Mouse (Mus musculus) heart, adult 2 months (tissue): ENCODE measurements at regions not wholly inside any gene's neighbourhood (a gene's known extent, or its start where the extent isn't known, plus 50 kb on each side); places are given as distances from the start of the nearest gene placed in this dataset.

Experiments used
- DNase-seq, 2 experiments: peaks; one replicate each; pipeline ENCODE4 v3.0.0; 2021
- H3K27ac ChIP-seq: fragments of 200-600 bp; 2 replicates; pipeline ENCODE4 v1.8.1; 2022
- H3K27me3 ChIP-seq: fragments of 200-500 bp; 2 replicates; pipeline ENCODE4 v1.6.1; 2012; ENCODE audit warnings: mild to moderate bottlenecking, low read length, inconsistent platforms, mixed read lengths; ENCODE audit not compliant: control insufficient read depth, insufficient read depth
- H3K36me3 ChIP-seq: fragments of 200-500 bp; 2 replicates; pipeline ENCODE4 v1.6.1; 2012; ENCODE audit warnings: low read length, inconsistent platforms; ENCODE audit not compliant: control insufficient read depth, insufficient read depth
- H3K4me1 ChIP-seq: fragments of 200-500 bp; 2 replicates; pipeline ENCODE4 v1.6.1; 2011; ENCODE audit warnings: low read length; ENCODE audit not compliant: control insufficient read depth, insufficient read depth
- H3K4me3 ChIP-seq: fragments of 200-600 bp; 2 replicates; pipeline ENCODE4 v1.8.1; 2022
- H3K79me2 ChIP-seq: fragments of 200-500 bp; replicated peaks from 2 replicates; pipeline ENCODE4 v1.6.1; 2012; ENCODE audit warnings: mild to moderate bottlenecking, inconsistent platforms, low read length, moderate library complexity, mixed read lengths; ENCODE audit not compliant: control insufficient read depth, insufficient read depth
- H3K9ac ChIP-seq: fragments of 200-500 bp; 2 replicates; pipeline ENCODE4 v1.6.1; 2012; ENCODE audit warnings: low read depth, mild to moderate bottlenecking, control low read depth, inconsistent platforms, low read length, mixed read lengths
- CTCF ChIP-seq: fragments of 200-600 bp; IDR thresholded peaks from 2 replicates; pipeline ENCODE4 v1.8.1; 2022; ENCODE audit warnings: antibody characterized with exemption, mild to moderate bottlenecking, moderate library complexity
- EP300 ChIP-seq: fragments of 200-500 bp; IDR thresholded peaks from 2 replicates; pipeline ENCODE4 v1.6.1; 2011; ENCODE audit warnings: low read depth, low read length, control low read depth; ENCODE audit not compliant: insufficient read depth
- POLR2A ChIP-seq: fragments of 200-500 bp; IDR thresholded peaks from 2 replicates; pipeline ENCODE4 v1.6.1; 2011; ENCODE audit warnings: mild to moderate bottlenecking, low read depth, low read length, control low read depth; ENCODE audit not compliant: insufficient read depth
- WGBS: fragments of 180-500 bp; shearing (Covaris S2); methylation state at CpG from one replicate; pipeline ENCODE4 v1.1.7; 2018; 5-methylcytosine and 5-hydroxymethylcytosine counted together
- intact Hi-C: fragments of 180-260 bp; cut with DNase I; formaldehyde crosslinking; loops from one replicate; pipeline ENCODE4 v1.15.1; 2025

DNA sequence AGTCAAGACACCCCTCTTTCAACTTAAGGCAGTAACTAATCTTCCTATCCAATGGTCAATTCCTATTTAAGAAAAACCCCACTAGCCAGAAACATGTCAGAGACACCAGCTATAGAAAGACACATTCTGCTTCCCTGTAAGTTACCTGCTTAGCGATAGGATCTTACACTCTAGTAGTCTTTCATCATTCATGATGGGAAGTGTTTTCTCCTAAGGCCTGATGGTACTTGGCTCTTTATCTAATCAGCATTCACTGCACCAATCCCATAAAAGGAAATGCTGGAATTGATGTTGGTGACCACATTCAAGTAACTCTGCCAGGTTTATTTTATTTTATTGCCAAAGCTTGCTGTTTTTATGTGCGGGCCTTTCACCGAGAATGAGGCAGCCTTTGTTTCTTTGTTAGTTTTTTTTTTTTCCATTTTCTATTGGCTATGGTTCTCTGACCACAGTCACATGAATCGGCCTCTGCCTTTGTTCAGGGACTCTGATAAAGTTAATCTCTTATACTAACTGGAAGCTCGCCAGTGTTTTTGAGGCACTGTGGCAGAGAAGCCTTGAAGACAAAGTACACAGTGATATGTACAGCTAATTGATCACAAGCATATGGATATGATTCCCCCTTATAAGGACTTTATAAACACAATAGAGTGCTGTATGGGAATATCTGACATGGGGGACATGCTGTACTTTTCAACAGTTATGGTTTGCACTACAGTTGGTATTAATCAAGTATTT is 166.0 kb upstream of the Chrm3 start:
- H3K9ac ChIP-seq, result no peak overlapping the region
- no peaks in the 10 kb centered on the region for H3K36me3 ChIP-seq
- no peak for DNase-seq
- H3K4me1 ChIP-seq, result no peaks in the 10 kb centered on the region
- 38% methylated on average over 5 of the region's 5 CpGs for WGBS
- H3K27me3 ChIP-seq, result no peaks in the 10 kb centered on the region
- H3K27ac ChIP-seq, result no peak overlapping the region
- TF ChIP-seq EP300 (no peak), POLR2A (no peak), CTCF (no peak)
- no peaks in the 10 kb centered on the region for H3K79me2 ChIP-seq
- H3K4me3 ChIP-seq, result no peak overlapping the region
- intact Hi-C loops, result no loop called here

DNA sequence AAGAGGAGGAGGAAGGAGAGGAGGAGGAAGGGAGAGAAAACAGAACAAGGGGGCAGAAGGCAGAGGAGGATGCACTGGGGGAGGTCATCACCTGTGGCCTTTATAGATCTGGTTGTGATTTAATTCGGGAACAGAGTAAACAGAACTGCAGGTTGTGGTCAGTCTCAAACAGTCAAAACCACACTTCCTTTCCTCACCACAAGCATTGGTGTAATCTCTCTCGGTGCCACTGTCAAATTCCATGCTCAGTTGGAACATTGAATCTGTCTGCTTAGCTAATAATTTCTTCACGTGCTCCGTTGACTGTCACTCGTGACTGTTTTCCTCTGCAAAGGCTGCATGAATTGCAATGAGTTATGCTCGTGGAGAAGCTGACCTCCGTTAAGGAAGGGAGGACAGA is 143.6 kb upstream of the Chrm3 start:
- Histone ChIP-seq H3K4me1 (no peaks in the 10 kb centered on the region), H3K79me2 (no peaks in the 10 kb centered on the region), H3K27ac (no peak overlapping the region), H3K9ac (no peak overlapping the region), H3K36me3 (no peaks in the 10 kb centered on the region), H3K27me3 (no peaks in the 10 kb centered on the region), H3K4me3 (no peak overlapping the region)
- intact Hi-C loops, result no loop called here
- 42% methylated on average over 7 of the region's 7 CpGs for WGBS
- DNase-seq, result no peak
- TF ChIP-seq CTCF, result no peak
- no peak for TF ChIP-seq EP300
- no peak for TF ChIP-seq POLR2A

- 90% methylated on average over 6 of the region's 6 CpGs for WGBS
- no peak overlapping the region for H3K27ac ChIP-seq
- no peak overlapping the region for H3K9ac ChIP-seq
- peak; percentile 31 for TF ChIP-seq CTCF
- no peak for TF ChIP-seq POLR2A
- no peaks in the 10 kb centered on the region for H3K79me2 ChIP-seq
- H3K4me3 ChIP-seq, result no peak overlapping the region
- no peaks in the 10 kb centered on the region for H3K4me1 ChIP-seq
- DNase-seq, result no peak
- intact Hi-C loops, result no loop called here
- H3K27me3 ChIP-seq, result no peaks in the 10 kb centered on the region
- no peaks in the 10 kb centered on the region for H3K36me3 ChIP-seq
These were observed 94.7 kb upstream of the Chrm3 start for GRCm38 (mm10) chr13:10455323-10455722.

DNA sequence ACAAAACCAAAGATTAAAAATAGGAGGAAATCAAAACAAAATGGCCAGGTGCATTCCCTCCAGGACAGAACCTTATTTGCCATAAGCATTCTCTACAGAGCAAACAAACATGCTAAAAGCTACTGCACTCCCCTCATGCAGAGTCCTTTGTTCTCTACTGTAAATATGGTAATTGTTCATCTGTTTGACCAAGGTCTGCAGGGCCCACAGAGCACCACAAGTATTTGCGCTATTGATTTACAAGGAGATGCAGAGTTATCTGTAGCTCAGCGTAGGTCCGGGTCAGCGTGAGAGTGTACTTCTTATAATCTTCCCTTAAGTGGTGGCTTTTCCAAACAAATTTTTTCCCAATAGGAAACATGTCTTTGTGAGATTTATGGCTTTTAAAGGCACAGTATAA is 94.0 kb upstream of the Chrm3 start:
- Histone ChIP-seq H3K9ac (no peak overlapping the region), H3K4me3 (no peak overlapping the region), H3K79me2 (no peaks in the 10 kb centered on the region), H3K27me3 (no peaks in the 10 kb centered on the region), H3K27ac (no peak overlapping the region), H3K4me1 (no peaks in the 10 kb centered on the region), H3K36me3 (no peaks in the 10 kb centered on the region)
- no peak for TF ChIP-seq CTCF
- TF ChIP-seq POLR2A, result no peak
- TF ChIP-seq EP300, result no peak
- no peak for DNase-seq
- intact Hi-C loops, result no loop called here
- WGBS, result 91% methylated on average over 4 of the region's 4 CpGs

DNA sequence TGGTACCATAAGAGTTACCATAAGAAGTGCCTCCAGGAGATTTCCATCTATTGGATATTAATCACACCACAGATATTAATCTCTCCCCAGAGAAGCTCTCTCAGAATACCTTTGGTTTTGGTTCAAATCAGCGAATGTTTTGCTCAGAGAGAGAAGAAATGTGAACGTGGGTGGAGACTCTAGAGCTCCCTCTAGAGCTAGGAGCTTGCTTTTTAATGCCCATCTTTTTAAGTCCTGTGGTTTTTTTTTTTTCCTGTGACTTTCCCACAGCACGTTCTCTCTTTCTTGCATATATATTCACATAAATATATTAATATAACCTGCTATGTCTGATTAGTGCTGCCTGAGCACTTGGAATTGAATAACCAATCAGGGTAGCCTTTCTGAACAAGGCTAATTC is 90.4 kb upstream of the Chrm3 start:
- H3K4me3 ChIP-seq, result no peak overlapping the region
- no peaks in the 10 kb centered on the region for H3K27me3 ChIP-seq
- DNase-seq, result no peak
- H3K27ac ChIP-seq, result no peak overlapping the region
- no peak overlapping the region for H3K9ac ChIP-seq
- peak; percentile 56 for TF ChIP-seq CTCF
- TF ChIP-seq EP300, result no peak
- TF ChIP-seq POLR2A, result no peak
- H3K4me1 ChIP-seq, result no peaks in the 10 kb centered on the region
- intact Hi-C loops, result no loop called here
- no peaks in the 10 kb centered on the region for H3K79me2 ChIP-seq
- H3K36me3 ChIP-seq, result no peaks in the 10 kb centered on the region
- WGBS, result 27% methylated on average over 3 of the region's 3 CpGs

DNA sequence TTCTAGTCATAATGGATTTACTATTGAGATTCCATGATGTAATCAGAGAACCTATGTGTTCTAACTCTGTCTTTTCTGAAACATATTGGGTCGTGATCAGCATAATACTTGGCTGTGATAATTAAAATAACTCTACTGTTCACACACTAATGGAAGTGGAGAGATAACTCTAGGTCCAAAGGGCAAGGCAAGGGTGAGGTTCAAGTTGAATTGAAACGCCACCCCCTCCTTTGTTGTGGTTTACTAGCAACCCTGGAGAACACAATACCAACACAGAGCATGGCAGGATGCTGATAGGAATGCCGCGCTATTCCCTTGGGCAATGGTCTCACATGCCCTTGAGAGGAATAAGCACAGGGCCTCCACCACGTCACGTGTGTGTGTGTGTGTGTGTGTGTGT is 88.9 kb upstream of the Chrm3 start:
- no peaks in the 10 kb centered on the region for H3K36me3 ChIP-seq
- intact Hi-C loops, result no loop called here
- TF ChIP-seq EP300 (no peak), POLR2A (no peak), CTCF (no peak)
- no peaks in the 10 kb centered on the region for H3K4me1 ChIP-seq
- H3K9ac ChIP-seq, result no peak overlapping the region
- no peaks in the 10 kb centered on the region for H3K79me2 ChIP-seq
- H3K4me3 ChIP-seq, result no peak overlapping the region
- no peaks in the 10 kb centered on the region for H3K27me3 ChIP-seq
- DNase-seq, result no peak
- H3K27ac ChIP-seq, result no peak overlapping the region
- WGBS, result 71% methylated on average over 6 of the region's 6 CpGs
